Mouse (Mus musculus): ENCODE measurements around the gene Robo1. TPM values are rescaled to one million over a fixed set of nuclear protein-coding genes. Genes with fewer than 3 reads are reported as not detected.

The Robo1 gene
- total RNA-seq, 2 experiments from 2014 or later = 50.3 to 55.6 TPM

DNA sequence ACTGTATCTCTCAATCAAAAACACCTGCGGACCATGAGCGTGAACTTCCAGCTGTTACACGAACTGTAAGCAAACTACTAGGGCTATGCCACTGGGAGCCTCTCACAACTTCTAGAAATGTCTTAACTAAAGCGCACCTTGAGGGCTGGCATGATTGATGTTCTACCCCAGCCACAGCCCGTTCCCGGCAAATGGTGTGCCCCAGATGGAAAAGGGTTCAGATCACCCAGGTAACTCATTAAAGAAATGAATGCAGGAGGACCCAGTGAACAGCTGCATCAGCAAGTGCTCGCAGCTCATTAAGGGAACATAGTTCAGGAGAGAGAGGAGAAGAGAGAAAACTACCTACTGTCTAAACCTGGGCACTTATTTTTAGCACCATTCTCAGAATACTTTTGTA is 759.7 kb downstream of the Robo1 start:
- H3K27ac ChIP-seq = no peak overlapping the region
- no peak for DNase-seq (ENCODE audit: extremely low spot score in 1 of 2, low spot score in 2 of 2)
- no peak for TF ChIP-seq CTCF (IDR thresholded peaks at IDR 0.05)
- H3K4me3 ChIP-seq = no peak overlapping the region
- intact Hi-C loops (cut with DNase I) = no loop called here

DNA sequence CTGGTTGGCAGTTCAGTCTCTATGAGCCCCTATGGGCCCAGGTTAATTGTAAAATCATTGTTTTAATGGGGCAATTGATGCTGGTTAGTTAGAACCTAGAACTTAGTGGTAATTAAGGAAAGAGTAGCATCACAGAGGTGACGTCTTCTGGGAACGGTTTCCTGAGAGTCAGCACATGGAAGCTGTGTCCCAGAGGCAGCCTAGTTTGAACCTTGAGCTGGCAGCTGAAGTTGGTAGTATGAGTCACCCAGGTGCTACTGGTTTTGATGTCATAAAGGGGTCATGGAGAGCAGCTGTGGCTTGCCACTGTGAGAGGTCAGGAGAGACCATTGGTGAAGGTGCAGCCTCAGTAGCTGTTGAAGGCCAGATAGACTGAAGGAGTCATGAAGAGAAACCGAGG is 763.9 kb downstream of the Robo1 start:
- Histone ChIP-seq H3K27ac (no peak overlapping the region), H3K4me3 (no peak overlapping the region)
- no peak for DNase-seq (ENCODE audit: extremely low spot score in 1 of 2, low spot score in 2 of 2)
- no peak for TF ChIP-seq CTCF (IDR thresholded peaks at IDR 0.05)
- intact Hi-C loops (cut with DNase I) = no loop called here

DNA sequence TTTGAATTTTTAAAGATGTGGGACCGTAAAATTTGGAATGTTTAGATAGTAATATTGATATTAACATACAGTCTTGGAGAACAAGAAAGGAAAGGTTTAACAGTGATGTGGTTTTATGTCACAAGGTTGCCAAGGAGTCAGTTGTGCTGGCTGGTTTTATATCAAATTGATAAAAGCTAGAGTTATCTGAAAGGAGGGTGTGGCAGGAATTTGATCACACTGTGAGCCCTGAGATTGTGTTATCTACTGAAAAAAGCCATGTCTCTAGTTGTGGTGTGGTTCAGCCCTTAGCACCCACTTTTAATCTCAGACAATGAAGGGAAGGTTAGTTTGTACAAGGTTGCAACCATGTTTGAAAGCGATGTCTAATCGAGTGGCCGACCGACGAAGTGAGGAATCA is 764.8 kb downstream of the Robo1 start:
- TF ChIP-seq CTCF (IDR thresholded peaks at IDR 0.05) = no peak
- DNase-seq (ENCODE audit: extremely low spot score in 1 of 2, low spot score in 2 of 2) = no peak
- Histone ChIP-seq H3K27ac (no peak overlapping the region), H3K4me3 (no peak overlapping the region)
- intact Hi-C loops (cut with DNase I) = no loop called here

DNA sequence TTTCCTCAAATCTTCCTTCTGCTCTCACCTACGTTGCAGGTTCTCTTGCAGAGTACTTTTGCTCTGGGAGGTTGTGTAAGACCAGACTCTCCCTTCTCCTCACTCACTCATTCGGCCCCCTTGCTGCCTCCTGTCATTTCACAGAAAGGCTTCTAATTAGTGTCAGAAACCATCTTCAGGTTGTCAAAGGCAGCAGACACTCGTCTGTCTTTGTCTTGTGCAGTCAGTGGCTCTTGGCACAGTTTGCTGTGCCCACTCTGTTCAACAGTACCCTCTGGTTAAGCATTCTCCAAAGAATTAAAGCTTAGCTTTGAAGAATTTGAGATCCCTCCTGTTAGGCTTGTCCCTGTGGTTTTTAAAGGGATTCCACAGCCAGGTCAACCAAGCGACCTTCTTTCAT is 774.3 kb downstream of the Robo1 start:
- intact Hi-C loops (cut with DNase I) = no loop called here
- TF ChIP-seq CTCF (IDR thresholded peaks at IDR 0.05) = no peak
- Histone ChIP-seq H3K4me3 (no peak overlapping the region), H3K27ac (no peak overlapping the region)
- no peak for DNase-seq (ENCODE audit: extremely low spot score in 1 of 2, low spot score in 2 of 2)

DNA sequence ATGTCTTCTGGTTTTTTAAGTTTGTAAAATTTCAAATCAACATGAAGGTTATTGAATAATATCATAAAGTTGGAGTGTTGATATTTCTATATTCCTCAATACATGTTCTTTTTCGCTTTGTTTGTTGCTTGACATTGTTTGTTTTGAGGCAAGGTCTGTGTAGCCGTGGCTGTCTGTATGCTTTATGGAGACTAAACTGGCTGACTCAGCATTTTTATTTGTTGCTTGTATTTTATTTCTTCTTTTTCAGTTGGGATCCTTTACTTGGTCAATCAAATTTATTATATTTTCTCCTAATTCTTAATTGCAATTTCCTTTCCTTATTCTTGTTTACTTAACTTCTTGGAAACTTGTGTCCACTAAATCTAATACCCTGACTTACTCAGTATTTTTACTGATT is 775.0 kb downstream of the Robo1 start:
- intact Hi-C loops (cut with DNase I) = no loop called here
- TF ChIP-seq CTCF (IDR thresholded peaks at IDR 0.05) = no peak
- no peak for DNase-seq (ENCODE audit: extremely low spot score in 1 of 2, low spot score in 2 of 2)

More for the DNA sequence above, 775.0 kb downstream of the Robo1 start:
- Histone ChIP-seq H3K4me3 (no peak overlapping the region), H3K27ac (no peak overlapping the region)

All from left cerebral cortex, adult 2 months (tissue).